Mouse (Mus musculus) spleen, adult 2 months (tissue): ENCODE results near the gene Lrrc4c.

Experiments
- CTCF ChIP-seq: fragments of 200-500 bp; IDR thresholded peaks from 2 replicates; pipeline ENCODE4 v1.5.1; 2011; ENCODE audit warnings: mild to moderate bottlenecking, inconsistent platforms; ENCODE audit not compliant: insufficient read depth, insufficient read length, insufficient replicate concordance; ENCODE audit errors: extremely low read depth
- POLR2A ChIP-seq: fragments of 200-500 bp; IDR thresholded peaks from 2 replicates; pipeline ENCODE4 v1.6.1; 2011; ENCODE audit warnings: low read depth, low read length, inconsistent platforms

GRCm38 (mm10) chr2:97284986-97285385 is 967.0 kb downstream of the Lrrc4c start:
- TF ChIP-seq CTCF (no peak), POLR2A (no peak)
